Mouse (Mus musculus): ENCODE measurements around the gene Pcbp2.

The Pcbp2 gene

GRCm38 (mm10) chr15:102528396-102528795 is 58.1 kb downstream of the Pcbp2 start:
- DNase-seq, result no peak

- DNase-seq, result no peak
Measured at GRCm38 (mm10) chr15:102530566-102530965, 60.2 kb downstream of the Pcbp2 start.

- peak; percentile 28 for DNase-seq
Measured at GRCm38 (mm10) chr15:102531586-102531985, 61.2 kb downstream of the Pcbp2 start.

- peak; percentile 82 for DNase-seq
Measured at GRCm38 (mm10) chr15:102532106-102532900, 62.0 kb downstream of the Pcbp2 start.

- peak; percentile 29 for DNase-seq
Measured at GRCm38 (mm10) chr15:102533926-102534325, 63.6 kb downstream of the Pcbp2 start.

- peak; percentile 97 for DNase-seq
Measured at GRCm38 (mm10) chr15:102544801-102545200, 74.5 kb downstream of the Pcbp2 start.

GRCm38 (mm10) chr15:102546246-102546645 is 75.9 kb downstream of the Pcbp2 start:
- peak; percentile 62 for DNase-seq

GRCm38 (mm10) chr15:102546677-102547427 is 76.5 kb downstream of the Pcbp2 start:
- DNase-seq, result peak; percentile 99

- DNase-seq, result peak; percentile 95
Measured at GRCm38 (mm10) chr15:102547478-102547877, 77.1 kb downstream of the Pcbp2 start.

All from cerebellum, adult 11-12 months (tissue).